Comparison of ENCODE assay signal across 10 mouse cellular contexts in the genomic region with DNA sequence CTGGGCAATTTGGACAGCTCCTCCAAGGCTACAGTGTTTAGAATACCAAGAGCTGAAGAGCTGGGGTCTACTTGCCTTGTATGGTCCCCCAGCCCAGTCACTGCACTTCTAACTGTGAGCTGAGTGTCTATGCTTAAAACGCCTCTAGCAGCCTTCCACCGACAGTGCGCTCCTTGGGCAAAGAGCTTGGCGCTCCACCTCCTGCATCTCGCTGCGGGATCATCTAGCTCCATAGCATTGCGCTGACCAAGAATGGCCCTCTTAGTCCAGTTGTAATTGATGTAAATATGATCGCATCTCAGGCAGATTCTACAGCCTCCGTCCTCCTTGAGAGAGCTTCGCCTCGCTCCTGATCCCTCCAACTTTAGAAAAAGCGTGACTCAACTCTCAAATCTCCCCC. TPM values are rescaled to one million over a fixed set of nuclear protein-coding genes. Genes with fewer than 3 reads are reported as not detected.
A peak's percentile ranks its signal among the peaks of the same experiment; 100 is the strongest.
DNase-seq lines count a peak whose midpoint lies in the region.
"Had no signal": no experiment of that assay in that cellular context is flagged by ENCODE, and none has a peak within 500 bp of the region (broad histone marks: within the 10 kb centered on the region; RNA-seq: fewer than 3 reads in every experiment).

No protein-coding gene starts in this region.

- 20% methylated on average over 12 of the region's 12 CpGs for WGBS in hindbrain, embryonic 10.5 days

- no peak overlapping the region for H3K27ac ChIP-seq in hindbrain, embryonic 10.5 days
- H3K27ac ChIP-seq: embryonic facial prominence, embryonic 12.5 days; liver, embryonic 13.5 days had no signal

- H3K9me3 ChIP-seq in hindbrain, embryonic 10.5 days, result no peaks in the 10 kb centered on the region
- H3K9me3 ChIP-seq: embryonic facial prominence, embryonic 12.5 days; liver, embryonic 13.5 days had no signal

- intact Hi-C loops in gastrocnemius, postnatal 36 days (cut with DNase I), result no loop called here

- H3K4me3 ChIP-seq in hindbrain, embryonic 10.5 days, result no peak overlapping the region
- H3K4me3 ChIP-seq: liver, embryonic 13.5 days had no signal

- H3K27me3 ChIP-seq in hindbrain, embryonic 10.5 days (ENCODE audit: insufficient read depth, poor library complexity, severe bottlenecking), result peaks cover 44% of the 10 kb centered on the region

- no peaks in the 10 kb centered on the region for H3K36me3 ChIP-seq in hindbrain, embryonic 10.5 days
- H3K36me3 ChIP-seq: embryonic facial prominence, embryonic 12.5 days; liver, embryonic 13.5 days had no signal

- DNase-seq in embryo, embryonic 10 days (ENCODE audit: low spot score), result peak; percentile 14
- DNase-seq in embryo, embryonic 9.5 days (ENCODE audit: extremely low spot score), result no peak
- DNase-seq in cerebellum, adult 11-12 months, result peak; percentile 37
- peak; percentile 5 for DNase-seq in hindbrain, embryonic 10.5 days (ENCODE audit: low spot score)
- DNase-seq in neural tube, embryonic 10.5 days (ENCODE audit: extremely low spot score, low spot score), result peak; percentile 16
- DNase-seq in gastrocnemius, postnatal 36 days, result no peak
- DNase-seq in B cell, adult 2 months, result no peak
- no peak for DNase-seq in gastrocnemius, postnatal 4 days (ENCODE audit: low spot score in 2 of 2)
- DNase-seq: liver, embryonic 13.5 days had no signal

- H3K4me1 ChIP-seq in hindbrain, embryonic 10.5 days (replicated peaks), result peaks cover 14% of the 10 kb centered on the region
- H3K4me1 ChIP-seq: liver, embryonic 13.5 days had no signal

RNA-seq across cellular contexts. Expression of a gene that starts 1.2 kb away (rescaled TPM):
- polyA plus RNA-seq in hindbrain, embryonic 10.5 days (2016; fragmentation: Nextera tagmentation; extraction: Ambion mirVana), result 0.07 and 0.17 TPM in 2 replicates
- under 1 TPM in 1 of 2 experiments, not detected in 1; 0.02 TPM for total RNA-seq in gastrocnemius, postnatal 36 days (2021)
- under 1 TPM in 1 of 2 experiments, not detected in 1; 0.03 TPM for total RNA-seq in gastrocnemius, postnatal 4 days (2021)

Comparison
In these comparisons a context has a peak if more than half of its experiments do, and no peak if none do; other contexts are left out.
1. DNase-seq: peak in embryo, embryonic 10 days (single experiment), cerebellum, adult 11-12 months (single experiment), hindbrain, embryonic 10.5 days (single experiment) and neural tube, embryonic 10.5 days (single experiment); none in embryo, embryonic 9.5 days (single experiment), gastrocnemius, postnatal 36 days (0 of 2), B cell, adult 2 months (0 of 2) and gastrocnemius, postnatal 4 days (0 of 2).